Mouse (Mus musculus): ENCODE measurements at regions not wholly inside any gene's neighbourhood (a gene's known extent, or its start where the extent isn't known, plus 50 kb on each side); places are given as distances from the start of the nearest gene placed in this dataset.

DNA sequence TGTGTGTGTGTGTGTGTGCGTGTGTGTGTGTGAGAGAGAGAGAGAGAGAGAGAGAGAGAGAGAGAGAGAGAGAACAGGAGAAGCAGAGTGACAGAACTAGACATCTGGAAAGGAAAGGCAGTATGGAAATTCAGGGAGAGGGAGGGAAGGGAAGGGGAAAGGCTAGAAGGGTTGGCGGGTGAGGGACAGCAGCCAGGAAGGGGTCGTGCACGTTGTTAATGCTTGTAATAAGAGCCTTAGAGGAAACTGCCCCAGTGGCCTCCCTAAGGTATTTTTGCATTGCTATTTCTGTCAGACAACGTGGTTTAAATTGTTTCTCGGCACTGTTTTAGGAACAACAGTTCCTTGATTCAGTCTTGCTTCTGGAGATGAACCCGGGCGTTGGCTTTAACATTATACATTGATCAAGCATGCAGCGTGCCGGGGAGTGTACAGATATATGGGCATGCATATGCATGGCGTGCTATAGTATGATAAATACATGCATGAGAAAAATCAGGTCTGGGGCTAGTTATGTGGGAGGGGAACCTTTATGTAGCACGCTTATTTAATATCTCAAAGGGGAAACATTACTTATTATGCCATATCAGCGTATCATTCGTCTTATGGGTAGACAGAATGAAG lies 52.6 kb upstream of the Ptgfrn start:
- no peak for DNase-seq (ENCODE audit: low read depth, low spot score)

DNA sequence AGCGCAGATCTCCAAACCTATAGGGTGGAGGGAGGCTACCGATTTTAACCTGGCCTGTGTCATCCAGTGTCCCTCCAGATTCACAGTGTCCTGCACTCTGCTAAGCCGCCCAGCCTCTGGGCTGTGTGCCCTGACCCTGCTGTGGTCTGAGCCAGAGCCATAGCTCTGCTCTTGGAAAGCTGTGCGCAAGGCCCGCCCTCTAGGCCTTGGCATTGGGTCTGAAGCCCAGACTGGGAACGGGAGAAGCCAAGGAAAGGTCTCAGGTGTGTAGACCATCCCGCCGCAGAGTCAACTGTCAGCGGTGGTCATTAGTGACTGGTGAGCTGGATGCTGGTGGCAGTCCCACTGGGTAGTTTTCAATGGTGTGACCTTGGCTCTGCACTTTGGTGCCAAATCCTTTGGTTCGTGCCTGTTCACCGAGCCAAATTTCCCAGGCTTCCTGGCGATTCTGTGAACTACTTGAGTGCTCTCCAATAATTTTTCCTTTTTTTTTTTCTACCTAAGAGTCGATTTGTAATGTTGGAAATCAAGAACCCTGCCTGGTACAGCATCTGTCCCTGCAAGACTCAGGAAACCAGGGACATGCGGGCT lies 52.0 kb upstream of the Ptgfrn start:
- DNase-seq (ENCODE audit: low read depth, low spot score), result no peak

GRCm38 (mm10) chr3:101161421-101161940 lies 51.4 kb upstream of the Ptgfrn start:
- DNase-seq (ENCODE audit: low read depth, low spot score), result no peak

Measured in retina, adult 2 months (tissue).